Mouse (Mus musculus) CH12.LX (cell line): ENCODE data around the gene Zdhhc25. TPM values are rescaled to one million over a fixed set of nuclear protein-coding genes. Genes with fewer than 3 reads are reported as not detected.

ENCODE experiments used
- DNase-seq: peaks from one replicate; pipeline ENCODE4 v3.0.0-alpha.2; 2013; ENCODE audit errors: extremely low read depth
- H3K27ac ChIP-seq: 2 replicates; pipeline ENCODE4 v1.5.1; 2012; ENCODE audit warnings: low read depth, mild to moderate bottlenecking, control low read depth, moderate library complexity; ENCODE audit not compliant: insufficient read depth
- H3K27me3 ChIP-seq: replicated peaks from 2 replicates; pipeline ENCODE3; 2012; ENCODE audit warnings: inconsistent platforms
- H3K36me3 ChIP-seq, 2 experiments: replicated peaks in 1 of 2; 2 replicates each; pipeline versions ENCODE3 to v1.6.1; 2012; ENCODE audit warnings: inconsistent platforms in 1 of 2, low read length in 1 of 2, mild to moderate bottlenecking in 1 of 2, mixed read lengths in 1 of 2, moderate library complexity in 1 of 2; ENCODE audit not compliant: control insufficient read depth in 1 of 2, insufficient read depth in 1 of 2
- H3K4me1 ChIP-seq, 2 experiments: 2 replicates each; pipeline ENCODE4 v1.6.1; 2012; ENCODE audit warnings: inconsistent platforms in 1 of 2, moderate library complexity in 1 of 2; ENCODE audit not compliant: insufficient read depth in 2 of 2, control insufficient read depth in 1 of 2
- H3K4me2 ChIP-seq: 2 replicates; pipeline ENCODE4 v1.6.1; 2012; ENCODE audit warnings: low read depth, mild to moderate bottlenecking, control low read depth; ENCODE audit not compliant: poor library complexity, insufficient read depth, severe bottlenecking
- H3K4me3 ChIP-seq, 3 experiments: fragments of 150-350 bp in 1 of 3; sonication (generic) in 1 of 3; replicated peaks in 1 of 3; 2 replicates each; pipeline versions ENCODE3 to v1.5.1; 2011 to 2012; ENCODE audit warnings: low read depth in 2 of 3, low read length in 2 of 3, mild to moderate bottlenecking in 2 of 3, moderate library complexity in 2 of 3, control low read depth in 1 of 3, improper control_type of control experiment in 1 of 3, inconsistent platforms in 1 of 3, mixed read lengths in 1 of 3; ENCODE audit not compliant: poor library complexity in 1 of 3
- H3K79me2 ChIP-seq: replicated peaks from 2 replicates; pipeline ENCODE4 v1.6.1; 2012; ENCODE audit warnings: mild to moderate bottlenecking, moderate library complexity; ENCODE audit not compliant: control insufficient read depth, poor library complexity, insufficient read depth, severe bottlenecking; ENCODE audit errors: extremely low read depth
- H3K9ac ChIP-seq: 2 replicates; pipeline ENCODE4 v1.6.1; 2012; ENCODE audit warnings: low read depth, mild to moderate bottlenecking, control low read depth, moderate library complexity; ENCODE audit not compliant: insufficient read depth
- H3K9me3 ChIP-seq: replicated peaks from 2 replicates; pipeline ENCODE3; 2012; ENCODE audit warnings: low read length, inconsistent platforms, mixed read lengths
- CHD2 ChIP-seq: IDR thresholded peaks from 2 replicates; pipeline ENCODE4 v1.6.1; 2011; ENCODE audit warnings: low read length, improper control_type of control experiment
- EP300 ChIP-seq: IDR thresholded peaks from 2 replicates; pipeline ENCODE4 v1.6.1; 2011; ENCODE audit warnings: low read length, improper control_type of control experiment
- ETS1 ChIP-seq: conservative IDR thresholded peaks from 2 replicates; pipeline ENCODE4 v1.6.1; 2012; ENCODE audit warnings: low read depth, mild to moderate bottlenecking, inconsistent platforms, low read length, improper control_type of control experiment, moderate library complexity
- IRF4 ChIP-seq: IDR thresholded peaks from 2 replicates; pipeline ENCODE4 v1.6.1; 2014; ENCODE audit warnings: low read depth, mild to moderate bottlenecking, inconsistent platforms, low read length, improper control_type of control experiment
- JUND ChIP-seq: conservative IDR thresholded peaks from 2 replicates; pipeline ENCODE4 v1.6.1; 2011; ENCODE audit warnings: low read depth, low read length, improper control_type of control experiment
- KAT2A ChIP-seq: IDR thresholded peaks from 2 replicates; pipeline ENCODE4 v1.6.1; 2012; ENCODE audit warnings: low read length, improper control_type of control experiment, inconsistent platforms; ENCODE audit not compliant: insufficient replicate concordance
- MAX ChIP-seq: IDR thresholded peaks from 2 replicates; pipeline ENCODE4 v1.6.1; 2011; ENCODE audit warnings: low read length, improper control_type of control experiment
- MEF2A ChIP-seq: IDR thresholded peaks from 2 replicates; pipeline ENCODE4 v1.6.1; 2014; ENCODE audit warnings: low read depth, mild to moderate bottlenecking, inconsistent platforms, low read length, improper control_type of control experiment, borderline replicate concordance
- MXI1 ChIP-seq: IDR thresholded peaks from 2 replicates; pipeline ENCODE4 v1.6.1; 2011; ENCODE audit warnings: mild to moderate bottlenecking, low read depth, low read length, improper control_type of control experiment
- NRF1 ChIP-seq: IDR thresholded peaks from 2 replicates; pipeline ENCODE4 v1.6.1; 2014; ENCODE audit warnings: low read depth, mild to moderate bottlenecking, inconsistent platforms, low read length, improper control_type of control experiment, moderate library complexity
- RCOR1 ChIP-seq: conservative IDR thresholded peaks from 2 replicates; pipeline ENCODE4 v1.6.1; 2012; ENCODE audit warnings: low read depth, mild to moderate bottlenecking, inconsistent platforms, low read length, improper control_type of control experiment
- SIN3A ChIP-seq: IDR thresholded peaks from 2 replicates; pipeline ENCODE4 v1.6.1; 2012; ENCODE audit warnings: low read length, improper control_type of control experiment, inconsistent platforms
- TBP ChIP-seq: conservative IDR thresholded peaks from 2 replicates; pipeline ENCODE4 v1.6.1; 2011; ENCODE audit warnings: low read depth, low read length, improper control_type of control experiment
- ZC3H11A ChIP-seq: IDR thresholded peaks from 2 replicates; pipeline ENCODE4 v1.6.1; 2012; ENCODE audit warnings: low read depth, mild to moderate bottlenecking, inconsistent platforms, low read length, improper control_type of control experiment
- ZMIZ1 ChIP-seq: IDR thresholded peaks from 2 replicates; pipeline ENCODE4 v1.6.1; 2012; ENCODE audit warnings: low read depth, mild to moderate bottlenecking, inconsistent platforms, low read length, improper control_type of control experiment
- dilution Hi-C: fragments of 300-500 bp; cut with MboI; formaldehyde crosslinking; loops from 2 replicates; pipeline ENCODE4 v1.14.3; 2020; ENCODE audit warnings: low sequenced_read_pairs; ENCODE audit not compliant: extremely low pct_unique_long_range_greater_than_20kb, extremely low pct_ligation_motif_present
- in situ Hi-C: fragments of 300-500 bp; cut with MboI; formaldehyde crosslinking; loops from 3 replicates; pipeline ENCODE4 v1.14.3; 2019; ENCODE audit warnings: low sequenced_read_pairs, low pct_ligation_motif_present, low pct_unique_long_range_greater_than_20kb, mixed read lengths
- polyA plus RNA-seq: library from polyadenylated mRNA; unstranded; fragments of >175 nt; gene quantifications from 2 replicates; pipeline ENCODE4 v1.2.1, GENCODE M21; 2012; ENCODE audit warnings: low read depth; ENCODE audit not compliant: insufficient read length
- total RNA-seq, 2 experiments: library from RNA; depleted of rRNA; stranded (reverse); fragments of 300-350 nt in 1 of 2; fragments of >200 nt in 1 of 2; gene quantifications; 2 replicates each; pipeline ENCODE4 v1.2.3; 2012 to 2014

Gene Zdhhc25
- total and polyA plus RNA-seq, 3 experiments, result not detected

DNA sequence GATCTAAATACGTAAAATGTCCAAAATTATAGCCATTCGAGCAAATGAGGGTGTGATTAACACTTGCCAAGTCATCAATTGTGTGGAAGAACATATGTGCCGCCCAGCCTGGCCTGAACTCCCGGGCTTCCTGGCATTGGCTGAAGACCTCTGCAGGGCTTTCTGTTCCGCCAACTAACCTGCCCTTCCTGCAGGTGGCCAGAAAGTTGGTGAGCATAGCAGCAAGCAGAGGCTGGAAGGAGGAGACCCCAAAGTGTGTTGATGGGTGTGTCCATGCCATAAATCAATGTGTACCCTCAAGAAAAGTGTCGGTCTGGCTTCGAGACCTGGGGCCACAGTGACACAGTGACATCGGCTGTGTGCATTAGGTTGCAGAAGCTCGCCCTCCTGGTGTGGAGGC lies 34.8 kb upstream of the Zdhhc25 start:
- no peaks in the 10 kb centered on the region for H3K9me3 ChIP-seq
- no peak for TF ChIP-seq ETS1
- no peak for TF ChIP-seq NRF1
- no peak for TF ChIP-seq MXI1
- no peak for TF ChIP-seq ZMIZ1
- no peak for TF ChIP-seq MEF2A
- no peak for TF ChIP-seq RCOR1
- no peak for TF ChIP-seq TBP
- TF ChIP-seq ZC3H11A, result no peak
- no peak for TF ChIP-seq CHD2
- TF ChIP-seq EP300, result no peak
- TF ChIP-seq KAT2A, result no peak
- in situ Hi-C loops (no loop called here), dilution Hi-C loops (no loop called here)
- no peak for DNase-seq
- H3K9ac ChIP-seq, result no peak overlapping the region
- no peaks in the 10 kb centered on the region for H3K36me3 ChIP-seq
- peaks cover 19% of the 10 kb centered on the region for H3K27me3 ChIP-seq
- no peaks in the 10 kb centered on the region for H3K79me2 ChIP-seq
- no peaks in the 10 kb centered on the region for H3K4me1 ChIP-seq
- no peak overlapping the region for H3K4me2 ChIP-seq
- no peak overlapping the region for H3K4me3 ChIP-seq
- no peak overlapping the region for H3K27ac ChIP-seq

GRCm38 (mm10) chr15:88565806-88566205 lies 34.3 kb upstream of the Zdhhc25 start:
- H3K27ac ChIP-seq, result no peak overlapping the region
- in situ Hi-C loops (no loop called here), dilution Hi-C loops (no loop called here)
- no peak overlapping the region for H3K4me2 ChIP-seq
- no peaks in the 10 kb centered on the region for H3K36me3 ChIP-seq
- no peak overlapping the region for H3K4me3 ChIP-seq
- H3K79me2 ChIP-seq, result no peaks in the 10 kb centered on the region
- no peaks in the 10 kb centered on the region for H3K4me1 ChIP-seq
- no peak overlapping the region for H3K9ac ChIP-seq
- peaks cover 24% of the 10 kb centered on the region for H3K27me3 ChIP-seq
- no peak for DNase-seq
- no peak for TF ChIP-seq MAX
- no peak for TF ChIP-seq IRF4
- TF ChIP-seq ZC3H11A, result no peak
- no peak for TF ChIP-seq MEF2A
- no peaks in the 10 kb centered on the region for H3K9me3 ChIP-seq

GRCm38 (mm10) chr15:88570697-88571096 lies 29.4 kb upstream of the Zdhhc25 start:
- Histone ChIP-seq H3K4me3 (no peak overlapping the region), H3K79me2 (no peaks in the 10 kb centered on the region)

More at GRCm38 (mm10) chr15:88570697-88571096, 29.4 kb upstream of the Zdhhc25 start:
- in situ Hi-C loops, result no loop called here
- no peaks in the 10 kb centered on the region for H3K36me3 ChIP-seq
- TF ChIP-seq SIN3A, result no peak
- no peak for TF ChIP-seq JUND
- TF ChIP-seq, all 38 proteins: peak for 0
- no peak for DNase-seq
- H3K27me3 ChIP-seq, result peaks cover 25% of the 10 kb centered on the region
- no peak overlapping the region for H3K4me2 ChIP-seq
- H3K9me3 ChIP-seq, result no peaks in the 10 kb centered on the region
- no peak overlapping the region for H3K9ac ChIP-seq
- no peaks in the 10 kb centered on the region for H3K4me1 ChIP-seq
- no peak overlapping the region for H3K27ac ChIP-seq
- dilution Hi-C loops, result no loop called here
